26 mouse cellular contexts compared by ENCODE assay signal in the genomic region with DNA sequence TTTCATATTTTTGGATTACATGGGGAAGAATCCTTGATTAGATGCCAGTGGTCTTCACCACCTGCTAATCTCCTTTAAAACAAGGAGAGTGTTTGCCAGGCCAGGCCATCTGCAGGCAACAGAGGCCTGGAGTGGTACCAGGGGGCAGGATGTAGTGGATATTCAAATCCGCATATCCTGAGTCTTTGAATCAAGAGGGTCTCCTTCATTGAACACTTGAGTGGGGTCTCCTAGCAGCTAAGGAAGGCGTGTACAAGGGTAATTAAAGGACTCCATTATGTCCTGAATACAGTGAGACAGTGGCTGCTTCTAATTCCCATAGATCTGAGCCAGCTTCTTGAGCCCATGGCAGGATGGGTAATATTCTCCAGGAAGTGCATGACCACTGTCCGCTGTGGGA.
DNase-seq lines count a peak whose midpoint lies in the region; ATAC-seq and TF ChIP-seq lines count a peak whose summit lies in the region.
"Had no signal": no experiment of that assay in that cellular context is flagged by ENCODE, and none has a peak within 500 bp of the region (broad histone marks: within the 10 kb centered on the region; RNA-seq: fewer than 3 reads in every experiment).

No protein-coding gene starts in this region.

- no peaks in the 10 kb centered on the region for H3K4me1 ChIP-seq in hindbrain, embryonic 15.5 days (replicated peaks)
- H3K4me1 ChIP-seq in hindbrain, embryonic 10.5 days (replicated peaks): no peaks in the 10 kb centered on the region
- H3K4me1 ChIP-seq in midbrain, embryonic 16.5 days (ENCODE audit: control insufficient read depth, insufficient read depth, low read length): no peaks in the 10 kb centered on the region
- H3K4me1 ChIP-seq in midbrain, embryonic 14.5 days (ENCODE audit: control insufficient read depth, insufficient read depth, low read length): no peaks in the 10 kb centered on the region
- no peaks in the 10 kb centered on the region for H3K4me1 ChIP-seq in forebrain, postnatal 0 days (ENCODE audit: insufficient read depth)
- H3K4me1 ChIP-seq: heart, embryonic 12.5 days; stomach, embryonic 15.5 days had no signal

- H3K4me3 ChIP-seq in hindbrain, embryonic 15.5 days: no peak overlapping the region
- no peak overlapping the region for H3K4me3 ChIP-seq in hindbrain, embryonic 10.5 days
- H3K4me3 ChIP-seq in midbrain, embryonic 16.5 days (ENCODE audit: low read depth, low read length): no peak overlapping the region
- H3K4me3 ChIP-seq in midbrain, embryonic 14.5 days (replicated peaks; ENCODE audit: low read depth, low read length): no peak overlapping the region
- H3K4me3 ChIP-seq in forebrain, postnatal 0 days (ENCODE audit: low read depth, low read length): no peak overlapping the region
- H3K4me3 ChIP-seq: heart, adult 2 months; heart, embryonic 12.5 days; stomach, embryonic 15.5 days had no signal

- H3K9ac ChIP-seq in hindbrain, embryonic 15.5 days: no peak overlapping the region
- no peak overlapping the region for H3K9ac ChIP-seq in midbrain, embryonic 16.5 days (ENCODE audit: low read depth, low read length)
- no peak overlapping the region for H3K9ac ChIP-seq in midbrain, embryonic 14.5 days (replicated peaks; ENCODE audit: low read length)
- H3K9ac ChIP-seq in forebrain, postnatal 0 days: no peak overlapping the region
- H3K9ac ChIP-seq: heart, embryonic 12.5 days; liver, embryonic 14.5 days; stomach, embryonic 15.5 days had no signal

- H3K36me3 ChIP-seq in hindbrain, embryonic 15.5 days: no peaks in the 10 kb centered on the region
- H3K36me3 ChIP-seq in hindbrain, embryonic 10.5 days: no peaks in the 10 kb centered on the region
- no peaks in the 10 kb centered on the region for H3K36me3 ChIP-seq in midbrain, embryonic 16.5 days (ENCODE audit: control insufficient read depth, insufficient read depth, low read length)
- H3K36me3 ChIP-seq in midbrain, embryonic 14.5 days (ENCODE audit: control insufficient read depth, insufficient read depth, low read length): no peaks in the 10 kb centered on the region
- H3K36me3 ChIP-seq in forebrain, postnatal 0 days (ENCODE audit: insufficient read depth): no peaks in the 10 kb centered on the region
- H3K36me3 ChIP-seq: heart, embryonic 12.5 days; stomach, embryonic 15.5 days had no signal

- H3K4me2 ChIP-seq in hindbrain, embryonic 15.5 days: no peak overlapping the region
- no peak overlapping the region for H3K4me2 ChIP-seq in midbrain, embryonic 16.5 days (ENCODE audit: low read length)
- H3K4me2 ChIP-seq in midbrain, embryonic 14.5 days (ENCODE audit: low read length): no peak overlapping the region
- no peak overlapping the region for H3K4me2 ChIP-seq in forebrain, postnatal 0 days (ENCODE audit: low read depth)
- H3K4me2 ChIP-seq: heart, embryonic 12.5 days; stomach, embryonic 15.5 days had no signal

- no peaks in the 10 kb centered on the region for H3K9me3 ChIP-seq in hindbrain, embryonic 15.5 days
- H3K9me3 ChIP-seq in hindbrain, embryonic 10.5 days: no peaks in the 10 kb centered on the region
- H3K9me3 ChIP-seq in midbrain, embryonic 16.5 days (replicated peaks; ENCODE audit: control insufficient read depth, low read length, poor library complexity, severe bottlenecking): no peaks in the 10 kb centered on the region
- H3K9me3 ChIP-seq in midbrain, embryonic 14.5 days (ENCODE audit: control insufficient read depth, low read length): no peaks in the 10 kb centered on the region
- no peaks in the 10 kb centered on the region for H3K9me3 ChIP-seq in forebrain, postnatal 0 days (ENCODE audit: low read length)
- H3K9me3 ChIP-seq: heart, embryonic 12.5 days; stomach, embryonic 15.5 days had no signal

- ATAC-seq in hindbrain, embryonic 15.5 days (ENCODE audit: low FRiP score, low read depth): peak; percentile 56; the same call in 1 of the 2 replicates
- peak; percentile 45; the same call in 1 of the 2 replicates for ATAC-seq in midbrain, embryonic 16.5 days
- ATAC-seq in midbrain, embryonic 14.5 days (ENCODE audit: low FRiP score, low TSS enrichment): no peak
- ATAC-seq in forebrain, postnatal 0 days: peak; percentile 82
- no peak for ATAC-seq in erythroblast, adult 5-6 weeks (replicated peaks; ENCODE audit: low FRiP score, poor library complexity, severe bottlenecking)
- ATAC-seq: intestine, postnatal 0 days had no signal

- no peaks in the 10 kb centered on the region for H3K27me3 ChIP-seq in hindbrain, embryonic 15.5 days
- H3K27me3 ChIP-seq in hindbrain, embryonic 10.5 days (ENCODE audit: insufficient read depth, poor library complexity, severe bottlenecking): no peaks in the 10 kb centered on the region
- H3K27me3 ChIP-seq in midbrain, embryonic 16.5 days (ENCODE audit: control insufficient read depth, insufficient read depth, low read depth, low read length): no peaks in the 10 kb centered on the region
- no peaks in the 10 kb centered on the region for H3K27me3 ChIP-seq in midbrain, embryonic 14.5 days (ENCODE audit: control insufficient read depth, insufficient read depth, low read length)
- no peaks in the 10 kb centered on the region for H3K27me3 ChIP-seq in forebrain, postnatal 0 days (ENCODE audit: insufficient read depth, low read length)
- H3K27me3 ChIP-seq: heart, embryonic 12.5 days; stomach, embryonic 15.5 days had no signal

- DNase-seq in cerebellum, postnatal 36 days: peak; percentile 3 to 15
- no peak for DNase-seq in cerebellum, adult 8-10 months
- no peak for DNase-seq in hindbrain, embryonic 10.5 days (ENCODE audit: low spot score)
- no peak for DNase-seq in midbrain, embryonic 14.5 days
- DNase-seq in forebrain, postnatal 0 days: peak; percentile 17
- DNase-seq: adrenal gland, adult 2 months; adrenal gland, postnatal 36 days; B cell, adult 2 months; gastrocnemius, postnatal 25 days; heart, adult 2 months; heart, postnatal 4 days; kidney, adult 9 months; kidney, postnatal 10 days; layer of hippocampus, postnatal 36 days; liver; lung, adult 2 months; lung, postnatal 10 days; right cerebral cortex, postnatal 14 days had no signal

- TF ChIP-seq CTCF in forebrain, postnatal 0 days (IDR thresholded peaks at IDR 0.05; ENCODE audit: low read depth): no peak

- WGBS in hindbrain, embryonic 15.5 days: 80% methylated on average over 3 of the region's 3 CpGs
- WGBS in hindbrain, embryonic 10.5 days: 85% methylated on average over 3 of the region's 3 CpGs
- WGBS in midbrain, embryonic 16.5 days: 77% methylated on average over 3 of the region's 3 CpGs
- 86% methylated on average over 3 of the region's 3 CpGs for WGBS in midbrain, embryonic 14.5 days
- WGBS in forebrain, postnatal 0 days: 61% methylated on average over 3 of the region's 3 CpGs

- no peak overlapping the region for H3K27ac ChIP-seq in hindbrain, embryonic 15.5 days (replicated peaks)
- no peak overlapping the region for H3K27ac ChIP-seq in hindbrain, embryonic 10.5 days
- no peak overlapping the region for H3K27ac ChIP-seq in midbrain, embryonic 16.5 days (ENCODE audit: low read length)
- H3K27ac ChIP-seq in midbrain, embryonic 14.5 days (replicated peaks; ENCODE audit: low read depth, low read length): no peak overlapping the region
- no peak overlapping the region for H3K27ac ChIP-seq in forebrain, postnatal 0 days (ENCODE audit: low read depth, low read length)
- H3K27ac ChIP-seq: heart, adult 2 months; liver, embryonic 14.5 days; macrophage; stomach, embryonic 15.5 days had no signal

Comparison
In these comparisons a context has a peak if more than half of its experiments do, and no peak if none do; other contexts are left out.
1. DNase-seq: peak in cerebellum, postnatal 36 days (2 of 2) and forebrain, postnatal 0 days (single experiment); none in cerebellum, adult 8-10 months (single experiment), hindbrain, embryonic 10.5 days (single experiment) and midbrain, embryonic 14.5 days (single experiment).
2. ATAC-seq: peak in hindbrain, embryonic 15.5 days (single experiment), midbrain, embryonic 16.5 days (single experiment) and forebrain, postnatal 0 days (single experiment); none in midbrain, embryonic 14.5 days (single experiment) and erythroblast, adult 5-6 weeks (single experiment).